Mouse (Mus musculus) G1E (cell line): ENCODE measurements around the gene Gm43552.

Experiments
- CTCF ChIP-seq: IDR thresholded peaks from 2 replicates; pipeline ENCODE4 v1.5.1; 2012; ENCODE audit warnings: low read depth, low read length, inconsistent platforms, mixed read lengths
- GATA1 ChIP-seq: IDR thresholded peaks from 2 replicates; pipeline ENCODE4 v1.6.1; 2012; ENCODE audit warnings: borderline replicate concordance, low read length, inconsistent platforms, mixed read lengths
- GATA2 ChIP-seq: IDR thresholded peaks from 2 replicates; pipeline ENCODE4 v1.6.1; 2012; ENCODE audit warnings: low read depth, low read length, inconsistent platforms, borderline replicate concordance

- no peak for TF ChIP-seq GATA2
- TF ChIP-seq CTCF: no peak
- no peak for TF ChIP-seq GATA1
Observed at GRCm38 (mm10) chr5:65508395-65508794, 15.8 kb upstream of the Gm43552 start.
